Mouse (Mus musculus): ENCODE results near the gene Zmym6.

DNA sequence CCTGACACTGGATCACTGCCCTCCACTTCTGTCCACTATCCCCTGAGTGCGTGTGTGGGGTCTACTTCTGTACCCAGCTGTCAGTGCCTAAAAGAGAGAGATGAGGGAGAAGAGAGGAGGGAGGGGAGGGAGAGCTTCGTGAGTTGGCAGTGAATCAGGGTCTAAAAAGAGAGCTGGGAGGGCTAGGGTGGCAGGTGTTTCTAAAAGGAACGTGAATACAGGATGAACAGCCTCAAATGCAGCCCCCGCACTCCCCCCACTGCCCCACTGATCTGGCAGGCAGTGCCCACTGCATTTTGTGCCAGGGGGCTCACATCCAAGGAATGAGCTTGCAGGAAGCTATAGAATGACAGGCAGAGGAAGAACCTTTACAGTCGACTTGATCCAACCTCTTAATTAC lies 93.7 kb downstream of the Zmym6 start:
- no peak for TF ChIP-seq POLR2A (IDR thresholded peaks at IDR 0.05; ENCODE audit: borderline replicate concordance, extremely low read depth, low read depth, low read length)
- no peak for TF ChIP-seq CTCF (IDR thresholded peaks at IDR 0.05; ENCODE audit: insufficient read depth, low read length)

Measured in lung, adult 2 months (tissue).